Mouse (Mus musculus) MEL (cell line): ENCODE results near the gene Cdk14. TPM values are rescaled to one million over a fixed set of nuclear protein-coding genes. Genes with fewer than 3 reads are reported as not detected.

Experiments used
- DNase-seq: peaks from one replicate; pipeline ENCODE4 v3.0.0; 2011; ENCODE audit warnings: low read depth, low spot score
- H3K27ac ChIP-seq: 2 replicates; pipeline ENCODE4 v1.5.1; 2012; ENCODE audit warnings: low read depth, mild to moderate bottlenecking, control low read depth, low read length, moderate library complexity; ENCODE audit not compliant: control insufficient read depth
- H3K27me3 ChIP-seq, 2 experiments: fragments of 150-350 bp in 1 of 2; sonication (generic) in 1 of 2; 2 replicates each; pipeline ENCODE4 v1.6.1; 2012; ENCODE audit warnings: low read length in 2 of 2, mild to moderate bottlenecking in 2 of 2, improper control_type of control experiment in 1 of 2, moderate library complexity in 1 of 2; ENCODE audit not compliant: insufficient read depth in 2 of 2, control insufficient read depth in 1 of 2
- H3K36me3 ChIP-seq, 2 experiments: 2 replicates each; pipeline ENCODE4 v1.6.1; 2012 to 2014; ENCODE audit warnings: low read length in 2 of 2, improper control_type of control experiment in 1 of 2, inconsistent platforms in 1 of 2, mild to moderate bottlenecking in 1 of 2; ENCODE audit not compliant: insufficient read depth in 2 of 2, control insufficient read depth in 1 of 2
- H3K4me1 ChIP-seq, 2 experiments: fragments of 150-350 bp in 1 of 2; sonication (generic) in 1 of 2; 2 replicates each; pipeline ENCODE4 v1.6.1; 2012; ENCODE audit warnings: low read length in 2 of 2, improper control_type of control experiment in 1 of 2, mild to moderate bottlenecking in 1 of 2; ENCODE audit not compliant: insufficient read depth in 2 of 2, control insufficient read depth in 1 of 2
- H3K4me3 ChIP-seq, 2 experiments: fragments of 150-350 bp in 1 of 2; sonication (generic) in 1 of 2; 2 replicates each; pipeline ENCODE4 v1.5.1; 2012; ENCODE audit warnings: low read depth in 2 of 2, low read length in 2 of 2, mild to moderate bottlenecking in 2 of 2, moderate library complexity in 2 of 2, control low read depth in 1 of 2, improper control_type of control experiment in 1 of 2; ENCODE audit not compliant: control insufficient read depth in 1 of 2, insufficient read depth in 1 of 2
- H3K79me2 ChIP-seq: 2 replicates; pipeline ENCODE4 v1.6.1; 2012; ENCODE audit warnings: mild to moderate bottlenecking, low read length, moderate library complexity; ENCODE audit not compliant: control insufficient read depth, poor library complexity, insufficient read depth
- H3K9ac ChIP-seq: 2 replicates; pipeline ENCODE4 v1.6.1; 2012; ENCODE audit warnings: low read depth, mild to moderate bottlenecking, control low read depth, low read length, moderate library complexity; ENCODE audit not compliant: control insufficient read depth, poor library complexity, severe bottlenecking
- H3K9me3 ChIP-seq: fragments of 150-350 bp; sonication (generic); replicated peaks from 2 replicates; pipeline ENCODE4 v1.6.1; 2012; ENCODE audit warnings: mild to moderate bottlenecking, low read length, improper control_type of control experiment, moderate library complexity; ENCODE audit not compliant: insufficient read depth
- CHD1 ChIP-seq: IDR thresholded peaks from 2 replicates; pipeline ENCODE4 v1.6.1; 2012; ENCODE audit warnings: low read depth, mild to moderate bottlenecking, inconsistent platforms, low read length, improper control_type of control experiment
- CTCF ChIP-seq, 3 experiments: IDR thresholded peaks in 2 of 3; conservative IDR thresholded peaks in 1 of 3; 2 replicates each; pipeline ENCODE4 v1.5.1; 2011 to 2012; ENCODE audit warnings: low read length in 3 of 3, low read depth in 2 of 3, mild to moderate bottlenecking in 2 of 3, improper control_type of control experiment in 1 of 3, inconsistent platforms in 1 of 3, mixed read lengths in 1 of 3, moderate library complexity in 1 of 3; ENCODE audit not compliant: control insufficient read depth in 1 of 3, insufficient read depth in 1 of 3, poor library complexity in 1 of 3, severe bottlenecking in 1 of 3
- E2F4 ChIP-seq: IDR thresholded peaks from 2 replicates; pipeline ENCODE4 v1.6.1; 2011; ENCODE audit warnings: low read depth, low read length, improper control_type of control experiment, borderline replicate concordance
- ETS1 ChIP-seq: IDR thresholded peaks from 2 replicates; pipeline ENCODE4 v1.6.1; 2012; ENCODE audit warnings: low read depth, mild to moderate bottlenecking, inconsistent platforms, low read length, improper control_type of control experiment, moderate library complexity
- JUND ChIP-seq: IDR thresholded peaks from 2 replicates; pipeline ENCODE4 v1.6.1; 2011; ENCODE audit warnings: low read depth, mild to moderate bottlenecking, improper control_type of control experiment, low read length
- MAX ChIP-seq: IDR thresholded peaks from 2 replicates; pipeline ENCODE4 v1.6.1; 2011; ENCODE audit warnings: low read length, improper control_type of control experiment
- MXI1 ChIP-seq: IDR thresholded peaks from 2 replicates; pipeline ENCODE4 v1.6.1; 2011; ENCODE audit warnings: mild to moderate bottlenecking, low read depth, low read length, improper control_type of control experiment
- MYC ChIP-seq: IDR thresholded peaks from 2 replicates; pipeline ENCODE4 v1.6.1; 2011; ENCODE audit warnings: low read depth, mild to moderate bottlenecking, low read length, improper control_type of control experiment, moderate library complexity
- NELFE ChIP-seq: IDR thresholded peaks from 2 replicates; pipeline ENCODE4 v1.6.1; 2011; ENCODE audit warnings: low read depth, low read length, improper control_type of control experiment
- POLR2A ChIP-seq, 2 experiments: IDR thresholded peaks; 2 replicates each; pipeline ENCODE4 v1.6.1; 2011 to 2012; ENCODE audit warnings: low read length in 2 of 2, mild to moderate bottlenecking in 2 of 2, control low read depth in 1 of 2, improper control_type of control experiment in 1 of 2, low read depth in 1 of 2, moderate library complexity in 1 of 2; ENCODE audit not compliant: control insufficient read depth in 1 of 2, insufficient read depth in 1 of 2, poor library complexity in 1 of 2
- POLR2AphosphoS2 ChIP-seq: IDR thresholded peaks from 2 replicates; pipeline ENCODE4 v1.6.1; 2011; ENCODE audit warnings: low read length, improper control_type of control experiment
- POLR2AphosphoS5 ChIP-seq: IDR thresholded peaks from 2 replicates; pipeline ENCODE4 v1.6.1; 2012; ENCODE audit warnings: low read depth, borderline replicate concordance, mild to moderate bottlenecking, inconsistent platforms, low read length, moderate library complexity, mixed read lengths
- RAD21 ChIP-seq: IDR thresholded peaks from 2 replicates; pipeline ENCODE4 v1.6.1; 2011; ENCODE audit warnings: mild to moderate bottlenecking, low read depth, low read length, improper control_type of control experiment
- SMC3 ChIP-seq: IDR thresholded peaks from 2 replicates; pipeline ENCODE4 v1.6.1; 2011; ENCODE audit warnings: low read depth, low read length, improper control_type of control experiment
- TAL1 ChIP-seq: IDR thresholded peaks from 2 replicates; pipeline ENCODE4 v1.6.1; 2012; ENCODE audit warnings: mild to moderate bottlenecking, inconsistent platforms, low read length, moderate library complexity, mixed read lengths
- TBP ChIP-seq: IDR thresholded peaks from 2 replicates; pipeline ENCODE4 v1.8.0; 2011; ENCODE audit warnings: low read depth, low read length, improper control_type of control experiment
- USF1 ChIP-seq: IDR thresholded peaks from 2 replicates; pipeline ENCODE4 v1.6.1; 2014; ENCODE audit warnings: low read depth, mild to moderate bottlenecking, inconsistent platforms, low read length, improper control_type of control experiment, moderate library complexity
- ZC3H11A ChIP-seq: IDR thresholded peaks from 2 replicates; pipeline ENCODE4 v1.6.1; 2012; ENCODE audit warnings: low read depth, mild to moderate bottlenecking, inconsistent platforms, low read length, improper control_type of control experiment
- polyA plus RNA-seq, 2 experiments: library from polyadenylated mRNA; stranded (reverse) in 1 of 2; unstranded in 1 of 2; fragments of >175 nt in 1 of 2; fragments of >200 nt in 1 of 2; gene quantifications; 2 replicates each; pipeline versions ENCODE4 v1.2.1 to v1.2.4; 2012; ENCODE audit warnings: low replicate concordance in 2 of 2, low read depth in 1 of 2; ENCODE audit not compliant: insufficient read length in 2 of 2, insufficient read depth in 1 of 2, missing spikeins in 1 of 2
- total RNA-seq: library from RNA; depleted of rRNA; stranded (reverse); fragments of 300-350 nt; gene quantifications from 2 replicates; pipeline ENCODE4 v1.2.3, GENCODE M21; 2012

The Cdk14 gene
- total and polyA plus RNA-seq, 3 experiments, result not detected

- Histone ChIP-seq H3K27me3 (no peaks in the 10 kb centered on the region), H3K79me2 (no peaks in the 10 kb centered on the region), H3K4me1 (no peaks in the 10 kb centered on the region; a peak in 1 of 4 replicates), H3K27ac (no peak overlapping the region), H3K4me3 (no peak overlapping the region), H3K9me3 (no peaks in the 10 kb centered on the region), H3K9ac (no peak overlapping the region), H3K36me3 (no peaks in the 10 kb centered on the region)
- DNase-seq, result no peak
- TF ChIP-seq POLR2AphosphoS2 (no peak), JUND (no peak), MXI1 (no peak), SMC3 (no peak), POLR2AphosphoS5 (no peak), ETS1 (no peak), POLR2A (IDR thresholded peaks at IDR 0.05; ENCODE audit: control insufficient read depth in 1 of 2, insufficient read depth in 1 of 2, low read depth in 1 of 2, low read length in 2 of 2, poor library complexity in 1 of 2) (no peak)
These were observed 485.6 kb downstream of the Cdk14 start for GRCm38 (mm10) chr5:4934491-4934890.

GRCm38 (mm10) chr5:4931539-4932143 lies 488.5 kb downstream of the Cdk14 start:
- Histone ChIP-seq H3K9me3 (no peaks in the 10 kb centered on the region), H3K4me3 (no peak overlapping the region), H3K79me2 (no peaks in the 10 kb centered on the region), H3K27me3 (no peaks in the 10 kb centered on the region), H3K4me1 (no peaks in the 10 kb centered on the region; a peak in 1 of 4 replicates), H3K27ac (no peak overlapping the region), H3K9ac (no peak overlapping the region), H3K36me3 (no peaks in the 10 kb centered on the region)
- TF ChIP-seq RAD21, result no peak
- no peak for TF ChIP-seq MAX
- TF ChIP-seq MXI1, result no peak
- no peak for TF ChIP-seq TAL1
- no peak for TF ChIP-seq MYC
- no peak for TF ChIP-seq POLR2AphosphoS2
- no peak for TF ChIP-seq CTCF (IDR thresholded peaks at IDR 0.05 in 2 of 3, conservative IDR thresholded peaks at IDR 0.05 in 1 of 3; ENCODE audit: control insufficient read depth in 1 of 3, insufficient read depth in 1 of 3, low read depth in 2 of 3, low read length in 3 of 3, poor library complexity in 1 of 3, severe bottlenecking in 1 of 3)
- TF ChIP-seq USF1, result no peak
- no peak for TF ChIP-seq E2F4
- TF ChIP-seq ETS1, result no peak
- TF ChIP-seq CHD1, result no peak
- no peak for DNase-seq

- peaks cover 0 to 4% of the 10 kb centered on the region in 2 experiments; a peak in 3 of 4 replicates for H3K27me3 ChIP-seq
- H3K9ac ChIP-seq, result no peak overlapping the region
- H3K27ac ChIP-seq, result no peak overlapping the region
- no peaks in the 10 kb centered on the region for H3K79me2 ChIP-seq
- H3K36me3 ChIP-seq, result no peaks in the 10 kb centered on the region
- no peak for DNase-seq
- TF ChIP-seq USF1, result no peak
- TF ChIP-seq ZC3H11A, result no peak
- no peak for TF ChIP-seq POLR2AphosphoS2
- no peak for TF ChIP-seq TBP
- TF ChIP-seq POLR2A (IDR thresholded peaks at IDR 0.05; ENCODE audit: control insufficient read depth in 1 of 2, insufficient read depth in 1 of 2, low read depth in 1 of 2, low read length in 2 of 2, poor library complexity in 1 of 2), result no peak
- no peak for TF ChIP-seq SMC3
- TF ChIP-seq NELFE, result no peak
- no peaks in the 10 kb centered on the region for H3K4me1 ChIP-seq
- H3K9me3 ChIP-seq, result no peaks in the 10 kb centered on the region
- H3K4me3 ChIP-seq, result no peak overlapping the region
These were observed 490.5 kb downstream of the Cdk14 start for GRCm38 (mm10) chr5:4929628-4930027.
